ENCODE assay signal across 10 mouse cellular contexts in genomic region chr2:167596262-167596661, GRCm38 (mm10). TPM values are rescaled to one million over a fixed set of nuclear protein-coding genes. Genes with fewer than 3 reads are reported as not detected.
DNase-seq lines count a peak whose midpoint lies in the region; ATAC-seq and TF ChIP-seq lines count a peak whose summit lies in the region.
"Had no signal": no experiment of that assay in that cellular context is flagged by ENCODE, and none has a peak within 500 bp of the region (broad histone marks: within the 10 kb centered on the region; RNA-seq: fewer than 3 reads in every experiment).

No protein-coding gene starts in this region.

- no peak overlapping the region for H3K4me2 ChIP-seq in intestine, embryonic 14.5 days (ENCODE audit: low read length)
- H3K4me2 ChIP-seq in stomach, postnatal 0 days (replicated peaks; ENCODE audit: low read depth): no peak overlapping the region

- no peak overlapping the region for H3K4me3 ChIP-seq in kidney, adult 2 months (ENCODE audit: insufficient read depth, low read depth, low read length)
- H3K4me3 ChIP-seq in testis, adult 2 months (ENCODE audit: control insufficient read depth, low read depth, low read length): no peak overlapping the region
- no peak overlapping the region for H3K4me3 ChIP-seq in intestine, embryonic 14.5 days (ENCODE audit: low read depth, low read length)
- H3K4me3 ChIP-seq in stomach, postnatal 0 days (ENCODE audit: low read depth, low read length): no peak overlapping the region

- no peaks in the 10 kb centered on the region for H3K9me3 ChIP-seq in intestine, embryonic 14.5 days (ENCODE audit: control insufficient read depth, low read length)
- no peaks in the 10 kb centered on the region for H3K9me3 ChIP-seq in stomach, postnatal 0 days (ENCODE audit: control insufficient read depth, low read length)

- H3K4me1 ChIP-seq in kidney, adult 2 months (ENCODE audit: control insufficient read depth, insufficient read depth, low read length): 0 out of 2 replicates have a peak, but pooled peaks cover 2% of the 10 kb centered on the region
- H3K4me1 ChIP-seq in testis, adult 2 months (ENCODE audit: control insufficient read depth, insufficient read depth, low read length): peaks cover 14% of the 10 kb centered on the region
- H3K4me1 ChIP-seq in intestine, embryonic 14.5 days (replicated peaks; ENCODE audit: control insufficient read depth, insufficient read depth, low read length): peaks cover 58% of the 10 kb centered on the region
- 0 out of 2 replicates have a peak, but pooled peaks cover 4% of the 10 kb centered on the region for H3K4me1 ChIP-seq in stomach, postnatal 0 days (replicated peaks; ENCODE audit: control insufficient read depth, insufficient read depth)

- WGBS in kidney, adult 2 months: 56% methylated on average over 3 of the region's 4 CpGs
- 32% methylated on average over 3 of the region's 4 CpGs for WGBS in intestine, embryonic 14.5 days
- 37% methylated on average over 3 of the region's 4 CpGs for WGBS in stomach, postnatal 0 days

- peak overlapping the region; percentile 72 for H3K27ac ChIP-seq in kidney, adult 2 months (ENCODE audit: insufficient read depth, low read depth, low read length)
- H3K27ac ChIP-seq in testis, adult 2 months (ENCODE audit: control insufficient read depth, insufficient read depth, low read depth, low read length): peak overlapping the region; percentile 19
- H3K27ac ChIP-seq in intestine, embryonic 14.5 days (ENCODE audit: low read depth): peak overlapping the region; percentile 86
- H3K27ac ChIP-seq in stomach, postnatal 0 days (replicated peaks): peak overlapping the region; percentile 86

- no peaks in the 10 kb centered on the region for H3K36me3 ChIP-seq in kidney, adult 2 months (ENCODE audit: control insufficient read depth, insufficient read depth, low read length)
- no peaks in the 10 kb centered on the region for H3K36me3 ChIP-seq in testis, adult 2 months (ENCODE audit: control insufficient read depth, insufficient read depth, low read length)
- no peaks in the 10 kb centered on the region for H3K36me3 ChIP-seq in intestine, embryonic 14.5 days (ENCODE audit: control insufficient read depth, insufficient read depth, low read length)
- H3K36me3 ChIP-seq in stomach, postnatal 0 days (ENCODE audit: control insufficient read depth, insufficient read depth, low read length): no peaks in the 10 kb centered on the region

- TF ChIP-seq CTCF in kidney, adult 2 months (conservative IDR thresholded peaks at IDR 0.05; ENCODE audit: insufficient read depth, insufficient read length, low read depth, low read length): no peak
- no peak for TF ChIP-seq CTCF in testis, adult 2 months (IDR thresholded peaks at IDR 0.05; ENCODE audit: control insufficient read depth, insufficient read depth, insufficient replicate concordance, low read depth, low read length)
- TF ChIP-seq CTCF in stomach, postnatal 0 days (IDR thresholded peaks at IDR 0.05; ENCODE audit: low read depth): no peak

- no peak for TF ChIP-seq POLR2A in kidney, adult 2 months (IDR thresholded peaks at IDR 0.05; ENCODE audit: low read depth, low read length)
- no peak for TF ChIP-seq POLR2A in testis, adult 2 months (IDR thresholded peaks at IDR 0.05; ENCODE audit: control insufficient read depth, low read depth, low read length)

- DNase-seq in kidney, adult 2 months: no peak
- no peak for DNase-seq in kidney, postnatal 10 days
- no peak for DNase-seq in testis, postnatal 10 days (ENCODE audit: low spot score)
- DNase-seq in intestine, embryonic 14.5 days (ENCODE audit: low spot score): no peak
- no peak for DNase-seq in stomach, postnatal 0 days (ENCODE audit: low spot score)
- DNase-seq in frontal cortex, adult 2 months (ENCODE audit: extremely low spot score in 1 of 2, low spot score in 1 of 2): no peak
- DNase-seq in layer of hippocampus, postnatal 10 days (ENCODE audit: low spot score in 2 of 2): no peak

- ATAC-seq in intestine, embryonic 14.5 days (replicated peaks; ENCODE audit: low FRiP score, low TSS enrichment, low read depth): no peak
- ATAC-seq in stomach, postnatal 0 days (ENCODE audit: low FRiP score, low TSS enrichment): no peak
- ATAC-seq: Patski had no signal

- no peaks in the 10 kb centered on the region for H3K27me3 ChIP-seq in kidney, adult 2 months (replicated peaks; ENCODE audit: control insufficient read depth, insufficient read depth, low read length)
- peaks cover 2% of the 10 kb centered on the region; the same call in 1 of the 2 replicates for H3K27me3 ChIP-seq in testis, adult 2 months (ENCODE audit: control insufficient read depth, insufficient read depth, low read length)
- no peaks in the 10 kb centered on the region for H3K27me3 ChIP-seq in intestine, embryonic 14.5 days (replicated peaks; ENCODE audit: control insufficient read depth, insufficient read depth, low read length)
- H3K27me3 ChIP-seq in stomach, postnatal 0 days (ENCODE audit: control insufficient read depth, insufficient read depth, low read length): no peaks in the 10 kb centered on the region
- H3K27me3 ChIP-seq: Patski had no signal

- no peak overlapping the region for H3K9ac ChIP-seq in intestine, embryonic 14.5 days (ENCODE audit: low read length)
- H3K9ac ChIP-seq in stomach, postnatal 0 days (ENCODE audit: low read length): 0 out of 2 replicates have a peak overlapping the region, but pooled peaks have one; percentile 53

- no peak for TF ChIP-seq EP300 in stomach, postnatal 0 days (optimal IDR thresholded peaks at IDR 0.05)

RNA-seq across cellular contexts. Expression of gene Ube2v1, which starts 35.6 kb away (rescaled TPM):
- 108 and 114 TPM in 2 replicates for polyA plus RNA-seq in kidney, adult 2 months (2012; rRNA removed)
- 17.9 and 21.6 TPM in 2 replicates for polyA plus RNA-seq in testis, adult 2 months (2012; rRNA removed)
- polyA plus RNA-seq in intestine, embryonic 14.5 days (2014; fragmentation: Nextera tagmentation; extraction: Ambion mirVana): 254 and 279 TPM in 2 replicates
- polyA plus RNA-seq in stomach, postnatal 0 days (2015; fragmentation: Nextera tagmentation; extraction: Ambion mirVana): 234 and 253 TPM in 2 replicates
- 250 and 280 TPM in 2 replicates for polyA plus RNA-seq in frontal cortex, adult 2 months (2012; rRNA removed)
- 100 to 1,000 TPM; 236 to 257 TPM for total RNA-seq in layer of hippocampus, postnatal 10 days (2021)

RNA-seq across cellular contexts. Expression of gene Snai1, which starts 58.3 kb away (rescaled TPM):
- 10.4 and 13.2 TPM in 2 replicates for polyA plus RNA-seq in kidney, adult 2 months (2012; rRNA removed)
- 7.9 TPM in 2 replicates for polyA plus RNA-seq in testis, adult 2 months (2012; rRNA removed)
- 17.4 and 19.2 TPM in 2 replicates for polyA plus RNA-seq in intestine, embryonic 14.5 days (2014; fragmentation: Nextera tagmentation; extraction: Ambion mirVana)
- polyA plus RNA-seq in stomach, postnatal 0 days (2015; fragmentation: Nextera tagmentation; extraction: Ambion mirVana): 6.9 and 8.3 TPM in 2 replicates
- 2.3 and 3.0 TPM in 2 replicates for polyA plus RNA-seq in frontal cortex, adult 2 months (2012; rRNA removed)
- 1 to 10 TPM; 1.5 to 1.7 TPM for total RNA-seq in layer of hippocampus, postnatal 10 days (2021)
- total RNA-seq: common myeloid progenitor, adult 5-6 weeks had no signal

Comparison
In these comparisons a context has a peak if more than half of its experiments do, and no peak if none do; other contexts are left out.
1. H3K27ac ChIP-seq: peak in every context shown above with its lines; median percentile 86 in intestine, embryonic 14.5 days; 86 in stomach, postnatal 0 days; 72 in kidney, adult 2 months; 19 in testis, adult 2 months.